Mouse (Mus musculus): ENCODE results near the gene Elf2.

DNA sequence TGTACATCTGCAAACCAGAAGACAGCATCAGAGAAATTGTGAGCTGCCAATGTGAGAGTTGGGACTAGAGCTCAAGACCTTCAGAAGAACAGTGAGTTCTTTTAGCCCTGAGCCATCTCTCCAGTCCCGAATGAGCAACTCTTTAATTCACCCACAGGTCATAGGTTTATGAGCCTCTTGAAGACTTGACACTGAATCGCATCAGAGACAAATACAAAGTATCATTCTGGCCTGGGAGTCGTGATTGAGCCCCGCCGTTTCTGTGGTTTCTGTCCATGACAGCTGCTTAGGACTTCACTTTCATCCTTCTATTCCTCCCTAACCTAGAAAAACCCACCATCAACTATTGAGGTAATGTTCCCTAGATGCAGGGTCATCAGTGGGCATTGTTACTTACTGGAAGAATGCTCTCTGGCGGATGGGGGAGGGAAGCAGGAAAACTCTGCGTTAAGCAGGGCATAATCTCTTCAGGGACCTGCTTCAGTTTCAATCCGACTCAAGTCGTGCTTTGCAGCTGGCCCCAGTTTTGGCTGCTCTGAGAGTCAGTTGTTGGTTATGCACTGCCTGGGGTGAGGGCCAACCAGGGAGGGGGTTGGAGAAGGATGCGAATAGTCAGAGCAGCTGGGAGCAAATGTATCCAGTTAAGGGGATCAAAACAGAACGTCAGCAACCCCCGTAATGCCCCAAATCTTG, 46.1 kb upstream of the Elf2 start:
- TF ChIP-seq POLR2A (IDR thresholded peaks at IDR 0.05; ENCODE audit: borderline replicate concordance, extremely low read depth, insufficient read depth, insufficient read length, poor library complexity, severe bottlenecking) (no peak), CTCF (IDR thresholded peaks at IDR 0.05; ENCODE audit: borderline replicate concordance, extremely low read depth, insufficient read depth, insufficient read length) (no peak)
